8 mouse cellular contexts compared by ENCODE assay signal in the genomic region with DNA sequence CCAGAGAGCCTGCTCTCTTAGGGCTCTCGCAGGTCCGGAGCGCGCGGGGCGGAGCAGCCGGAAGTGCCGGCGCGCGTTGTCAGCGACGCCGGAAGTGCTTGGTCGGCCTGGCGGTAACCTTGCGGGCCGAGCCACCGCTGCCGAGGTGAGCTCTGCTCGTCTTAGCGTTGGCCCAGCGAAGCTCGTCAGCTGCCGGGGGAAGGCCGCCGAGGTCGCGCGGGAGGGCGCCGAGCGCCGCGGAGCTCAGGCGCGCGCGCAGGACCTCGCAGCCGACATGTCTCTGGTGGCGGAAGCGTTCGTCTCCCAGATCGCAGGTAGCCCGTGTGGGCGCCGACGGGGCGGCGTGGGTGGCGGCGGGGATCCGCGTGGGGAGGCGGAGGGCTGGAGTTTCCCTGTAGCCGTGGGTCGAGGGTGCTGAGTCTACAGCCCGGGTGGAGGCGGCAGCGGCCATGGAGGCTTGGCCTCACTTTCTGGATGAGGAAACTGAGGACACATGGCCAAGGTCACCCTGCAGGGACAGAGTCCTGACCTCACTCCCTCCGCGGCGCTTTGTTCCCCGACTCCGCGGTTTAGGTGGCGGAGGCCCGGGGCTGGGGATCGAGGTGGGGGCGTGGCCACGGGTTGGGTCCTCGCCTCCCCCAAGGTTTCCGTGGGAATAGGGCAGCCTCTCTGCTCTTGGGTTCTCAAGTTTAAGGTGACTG. TPM values are rescaled to one million over a fixed set of nuclear protein-coding genes. Genes with fewer than 3 reads are reported as not detected.
DNase-seq lines count a peak whose midpoint lies in the region; ATAC-seq and TF ChIP-seq lines count a peak whose summit lies in the region.

A gene (plus strand): TSS at position 74 of the 701 bp plus-strand sequence.

- H3K36me3 ChIP-seq in heart, embryonic 10.5 days: no peaks in the 10 kb centered on the region
- H3K36me3 ChIP-seq in kidney, embryonic 16.5 days (ENCODE audit: insufficient read depth, low read length): no peaks in the 10 kb centered on the region
- H3K36me3 ChIP-seq in liver, embryonic 12.5 days: no peaks in the 10 kb centered on the region
- H3K36me3 ChIP-seq in stomach, embryonic 15.5 days: no peaks in the 10 kb centered on the region

- WGBS in heart, embryonic 10.5 days: under 1% methylated on average over 74 of the region's 74 CpGs
- 0% methylated on average over 69 of the region's 74 CpGs for WGBS in kidney, embryonic 16.5 days
- WGBS in liver, embryonic 12.5 days (ENCODE audit: insufficient replicate concordance): 4% methylated on average over 73 of the region's 74 CpGs
- WGBS in stomach, embryonic 15.5 days: under 1% methylated on average over 74 of the region's 74 CpGs

- H3K4me3 ChIP-seq in bone marrow macrophage, adult 2 months (ENCODE audit: insufficient read depth, low read length): peak within 1 kb of the TSS; percentile 86
- H3K4me3 ChIP-seq in embryonic fibroblast, embryonic 13.5 days (ENCODE audit: insufficient read depth, low read length): peak within 1 kb of the TSS; percentile 85
- H3K4me3 ChIP-seq in heart, embryonic 10.5 days: peak within 1 kb of the TSS; percentile 98
- H3K4me3 ChIP-seq in kidney, embryonic 16.5 days (ENCODE audit: low read length): peak within 1 kb of the TSS; percentile 98
- peak within 1 kb of the TSS; percentile 80 for H3K4me3 ChIP-seq in liver, embryonic 12.5 days
- H3K4me3 ChIP-seq in stomach, embryonic 15.5 days (replicated peaks): peak within 1 kb of the TSS; percentile 81

- peak within 1 kb of the TSS; percentile 55 for H3K27ac ChIP-seq in bone marrow macrophage, adult 2 months (ENCODE audit: insufficient read depth, low read depth, low read length)
- H3K27ac ChIP-seq in embryonic fibroblast, embryonic 13.5 days (ENCODE audit: insufficient read depth, low read length): peak within 1 kb of the TSS; percentile 28
- H3K27ac ChIP-seq in heart, embryonic 10.5 days: peak within 1 kb of the TSS; percentile 100
- peak within 1 kb of the TSS; percentile 95 for H3K27ac ChIP-seq in kidney, embryonic 16.5 days (ENCODE audit: low read length)
- H3K27ac ChIP-seq in liver, embryonic 12.5 days: peak within 1 kb of the TSS; percentile 91
- peak within 1 kb of the TSS; percentile 85 for H3K27ac ChIP-seq in stomach, embryonic 15.5 days

- no peaks in the 10 kb centered on the region for H3K9me3 ChIP-seq in heart, embryonic 10.5 days
- H3K9me3 ChIP-seq in kidney, embryonic 16.5 days (ENCODE audit: low read length): no peaks in the 10 kb centered on the region
- H3K9me3 ChIP-seq in liver, embryonic 12.5 days (replicated peaks): no peaks in the 10 kb centered on the region
- H3K9me3 ChIP-seq in stomach, embryonic 15.5 days: no peaks in the 10 kb centered on the region

- no peak for TF ChIP-seq POLR2A in bone marrow macrophage, adult 2 months (IDR thresholded peaks at IDR 0.05; ENCODE audit: borderline replicate concordance, low read depth, low read length)
- TF ChIP-seq POLR2A in embryonic fibroblast, embryonic 13.5 days (IDR thresholded peaks at IDR 0.05; ENCODE audit: low read depth, low read length): peak; percentile 76

- H3K4me2 ChIP-seq in kidney, embryonic 16.5 days (replicated peaks; ENCODE audit: low read depth, low read length): peak within 1 kb of the TSS; percentile 67
- H3K4me2 ChIP-seq in liver, embryonic 12.5 days: peak within 1 kb of the TSS; percentile 70
- peak within 1 kb of the TSS; percentile 72 for H3K4me2 ChIP-seq in stomach, embryonic 15.5 days

- peak; percentile 73 to 77 for DNase-seq in B cell, adult 2 months
- DNase-seq in heart, embryonic 10.5 days (ENCODE audit: low spot score): peak; percentile 91
- DNase-seq in natural killer cell, adult 2 months (ENCODE audit: low spot score in 2 of 2): peak; percentile 53 to 58

- H3K9ac ChIP-seq in kidney, embryonic 16.5 days (replicated peaks; ENCODE audit: low read length): peak within 1 kb of the TSS; percentile 99
- H3K9ac ChIP-seq in liver, embryonic 12.5 days: peak within 1 kb of the TSS; percentile 89
- H3K9ac ChIP-seq in stomach, embryonic 15.5 days: peak within 1 kb of the TSS; percentile 80

- 0 out of 2 replicates have a peak, but pooled peaks cover 2% of the 10 kb centered on the region for H3K4me1 ChIP-seq in bone marrow macrophage, adult 2 months (ENCODE audit: control insufficient read depth, insufficient read depth, low read length)
- no peaks in the 10 kb centered on the region for H3K4me1 ChIP-seq in embryonic fibroblast, embryonic 13.5 days (ENCODE audit: control insufficient read depth, insufficient read depth, low read length)
- no peaks in the 10 kb centered on the region for H3K4me1 ChIP-seq in heart, embryonic 10.5 days
- H3K4me1 ChIP-seq in kidney, embryonic 16.5 days (ENCODE audit: insufficient read depth, low read length): no peaks in the 10 kb centered on the region
- H3K4me1 ChIP-seq in liver, embryonic 12.5 days: peaks cover 20% of the 10 kb centered on the region
- H3K4me1 ChIP-seq in stomach, embryonic 15.5 days: peaks cover 2% of the 10 kb centered on the region; the same call in 1 of the 2 replicates

- ATAC-seq in kidney, embryonic 16.5 days (ENCODE audit: low FRiP score, low TSS enrichment): peak; percentile 96
- peak; percentile 94 for ATAC-seq in liver, embryonic 12.5 days
- ATAC-seq in stomach, embryonic 15.5 days (ENCODE audit: insufficient read depth, low FRiP score, low read depth): peak; percentile 94

- no peak for TF ChIP-seq CTCF in bone marrow macrophage, adult 2 months (IDR thresholded peaks at IDR 0.05; ENCODE audit: low read depth, low read length)
- no peak for TF ChIP-seq CTCF in embryonic fibroblast, embryonic 13.5 days (IDR thresholded peaks at IDR 0.05; ENCODE audit: borderline replicate concordance, insufficient read depth, low read length)

- H3K27me3 ChIP-seq in heart, embryonic 10.5 days (ENCODE audit: insufficient read depth, poor library complexity, severe bottlenecking): no peaks in the 10 kb centered on the region; the same call in 1 of the 2 replicates
- H3K27me3 ChIP-seq in kidney, embryonic 16.5 days (ENCODE audit: insufficient read depth, low read length): no peaks in the 10 kb centered on the region
- H3K27me3 ChIP-seq in liver, embryonic 12.5 days (replicated peaks): no peaks in the 10 kb centered on the region; the same call in 1 of the 2 replicates
- no peaks in the 10 kb centered on the region for H3K27me3 ChIP-seq in stomach, embryonic 15.5 days (replicated peaks)

RNA-seq across cellular contexts. Expression of the gene that starts here (rescaled TPM):
- 30.2 and 33.1 TPM in 2 replicates for polyA plus RNA-seq in bone marrow macrophage, adult 2 months (2012; ENCODE audit: insufficient read depth, insufficient read length, missing spikeins)
- 79.5 and 91.0 TPM in 2 replicates for polyA plus RNA-seq in embryonic fibroblast, embryonic 13.5 days (2011; ENCODE audit: insufficient read length, low read depth, missing spikeins)
- polyA plus RNA-seq in heart, embryonic 10.5 days (2016; fragmentation: Nextera tagmentation; extraction: Ambion mirVana): 141 and 146 TPM in 2 replicates
- polyA plus RNA-seq in kidney, embryonic 16.5 days (2015; fragmentation: Nextera tagmentation; extraction: Ambion mirVana): 133 and 136 TPM in 2 replicates
- polyA plus RNA-seq in liver, embryonic 12.5 days (2016; fragmentation: Nextera tagmentation; extraction: Ambion mirVana): 79.6 and 81.5 TPM in 2 replicates
- 92.5 and 107 TPM in 2 replicates for polyA plus RNA-seq in stomach, embryonic 15.5 days (2015; fragmentation: Nextera tagmentation; extraction: Ambion mirVana)

Comparison
In these comparisons a context has a peak if more than half of its experiments do, and no peak if none do; other contexts are left out.
1. Peak in every context shown above with its lines: DNase-seq, ATAC-seq, H3K4me3 ChIP-seq and H3K27ac ChIP-seq.
2. H3K27ac ChIP-seq: peak in every context shown above with its lines; median percentile 100 in heart, embryonic 10.5 days; 95 in kidney, embryonic 16.5 days; 91 in liver, embryonic 12.5 days; 85 in stomach, embryonic 15.5 days; 55 in bone marrow macrophage, adult 2 months; 28 in embryonic fibroblast, embryonic 13.5 days.